Mouse (Mus musculus) embryonic facial prominence, embryonic 13.5 days (tissue): Measurements from ENCODE around the gene H2afz. TPM values are rescaled to one million over a fixed set of nuclear protein-coding genes. Genes with fewer than 3 reads are reported as not detected.
"Not testable (repeated sequence)": the region's sequence is repeated elsewhere in the genome, so short reads cannot be mapped to it uniquely, and the experiment has no call there.

Experiments
- ATAC-seq: fragments of 200-750 bp; cut with Nextera tagmentation; 2 replicates; pipeline ENCODE4 v1.8.0; 2017; ENCODE audit warnings: low read depth; ENCODE audit not compliant: insufficient number of reproducible peaks, insufficient read depth, low FRiP score, low TSS enrichment
- H3K27ac ChIP-seq: fragments of 300-500 bp; sonication (generic); 2 replicates; pipeline ENCODE4 v1.5.1; 2015; ENCODE audit warnings: moderate library complexity, mild to moderate bottlenecking, inconsistent platforms
- H3K27me3 ChIP-seq: fragments of 300-500 bp; sonication (generic); 2 replicates; pipeline ENCODE4 v1.6.1; 2015; ENCODE audit warnings: mild to moderate bottlenecking, inconsistent platforms
- H3K36me3 ChIP-seq: fragments of 300-500 bp; sonication (generic); 2 replicates; pipeline ENCODE4 v1.6.1; 2015; ENCODE audit warnings: mild to moderate bottlenecking, inconsistent platforms
- H3K4me1 ChIP-seq: fragments of 300-500 bp; sonication (generic); 2 replicates; pipeline ENCODE4 v1.6.1; 2015; ENCODE audit warnings: inconsistent platforms
- H3K4me2 ChIP-seq: fragments of 300-500 bp; sonication (generic); 2 replicates; pipeline ENCODE4 v1.6.1; 2015; ENCODE audit warnings: moderate library complexity, mild to moderate bottlenecking, inconsistent platforms
- H3K4me3 ChIP-seq: fragments of 300-500 bp; sonication (generic); 2 replicates; pipeline ENCODE4 v1.5.1; 2015; ENCODE audit warnings: mild to moderate bottlenecking, inconsistent platforms
- H3K9ac ChIP-seq: fragments of 300-500 bp; sonication (generic); 2 replicates; pipeline ENCODE4 v1.6.1; 2015; ENCODE audit warnings: mild to moderate bottlenecking, inconsistent platforms
- H3K9me3 ChIP-seq: fragments of 300-500 bp; sonication (generic); 2 replicates; pipeline ENCODE4 v1.6.1; 2016; ENCODE audit warnings: inconsistent platforms
- WGBS: fragments of 180-500 bp; shearing (Covaris S2); methylation state at CpG from one replicate; pipeline ENCODE4 v1.1.7; 2015; ENCODE audit warnings: mixed read lengths; 5-methylcytosine and 5-hydroxymethylcytosine counted together
- polyA plus RNA-seq: library from polyadenylated mRNA; unstranded; fragments of >200 nt; fragmentation: Nextera tagmentation; extraction: Ambion mirVana; gene quantifications from 2 replicates; pipeline ENCODE4 v1.2.1, GENCODE M21; 2015

The H2afz gene
- polyA plus RNA-seq, 1 experiment from 2014 or later: 2,169 TPM

- H3K4me1 ChIP-seq: no peaks in the 10 kb centered on the region
- WGBS: 92% methylated on average over 4 of the region's 4 CpGs
- no peaks in the 10 kb centered on the region for H3K9me3 ChIP-seq
- no peak for ATAC-seq
- H3K4me2 ChIP-seq: no peak overlapping the region
- H3K27me3 ChIP-seq: no peaks in the 10 kb centered on the region
- H3K4me3 ChIP-seq: no peak overlapping the region
- no peak overlapping the region for H3K9ac ChIP-seq
- H3K27ac ChIP-seq: no peak overlapping the region
- peaks cover 55% of the 10 kb centered on the region for H3K36me3 ChIP-seq
Measured at GRCm38 (mm10) chr3:137893789-137894188, 29.5 kb downstream of the H2afz start.

DNA sequence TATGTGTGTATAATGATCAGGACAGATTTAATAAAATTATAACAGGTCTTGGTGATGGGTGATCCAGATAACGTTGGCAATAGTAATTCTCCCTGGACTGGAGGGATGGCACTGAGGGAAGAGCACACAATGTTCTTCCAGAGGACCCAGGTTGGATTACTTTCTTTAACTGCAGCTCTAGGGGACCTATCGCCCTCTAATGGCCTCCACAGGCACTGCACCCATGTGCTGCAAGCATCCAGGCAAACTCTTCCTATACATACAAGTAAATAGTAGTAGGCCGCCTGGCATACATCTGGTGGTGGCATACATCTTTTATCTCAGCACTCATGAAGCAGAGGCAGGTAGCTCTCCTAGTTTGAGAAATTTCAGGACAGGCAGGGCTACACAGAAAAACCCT, 30.9 kb downstream of the H2afz start:
- WGBS: 90% methylated on average over 3 of the region's 3 CpGs
- Histone ChIP-seq H3K4me3 (no peak overlapping the region), H3K36me3 (peaks cover 43% of the 10 kb centered on the region), H3K9me3 (no peaks in the 10 kb centered on the region), H3K9ac (no peak overlapping the region), H3K4me2 (no peak overlapping the region), H3K27ac (no peak overlapping the region), H3K27me3 (no peaks in the 10 kb centered on the region), H3K4me1 (no peaks in the 10 kb centered on the region)
- ATAC-seq: no peak

DNA sequence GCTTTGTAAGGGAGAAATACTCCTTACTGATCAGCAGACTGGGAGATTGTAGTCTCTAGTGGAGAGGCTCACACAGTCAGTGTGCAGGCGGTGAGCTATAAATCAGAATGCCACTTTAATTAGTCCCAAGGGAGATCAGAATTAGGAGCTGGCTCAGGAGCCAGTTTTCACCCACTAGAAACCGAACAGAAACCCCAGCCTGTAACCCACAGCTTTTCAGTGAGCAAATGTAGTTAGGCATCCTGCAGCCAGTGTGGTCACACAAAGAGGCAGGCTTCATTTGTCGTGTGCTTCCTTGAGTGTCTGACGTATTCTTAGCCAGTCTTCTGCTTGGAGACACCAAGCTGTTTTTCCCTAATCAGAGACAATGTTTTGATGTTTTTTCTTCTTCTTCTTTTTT, 32.1 kb downstream of the H2afz start:
- ATAC-seq: no peak
- no peak overlapping the region for H3K27ac ChIP-seq

GRCm38 (mm10) chr3:137896867-137897266, 32.6 kb downstream of the H2afz start:
- no peak overlapping the region for H3K27ac ChIP-seq
- no peak for ATAC-seq
- WGBS: 93% methylated on average over 3 of the region's 3 CpGs
- no peak overlapping the region for H3K4me2 ChIP-seq
- no peaks in the 10 kb centered on the region for H3K4me1 ChIP-seq
- H3K27me3 ChIP-seq: no peaks in the 10 kb centered on the region
- no peaks in the 10 kb centered on the region for H3K9me3 ChIP-seq
- H3K4me3 ChIP-seq: no peak overlapping the region
- H3K9ac ChIP-seq: no peak overlapping the region
- H3K36me3 ChIP-seq: peaks cover 47% of the 10 kb centered on the region

More for the DNA sequence above, 32.1 kb downstream of the H2afz start:
- Histone ChIP-seq H3K4me2 (no peak overlapping the region), H3K4me3 (no peak overlapping the region), H3K36me3 (peaks cover 45% of the 10 kb centered on the region), H3K9ac (no peak overlapping the region), H3K4me1 (no peaks in the 10 kb centered on the region), H3K9me3 (no peaks in the 10 kb centered on the region), H3K27me3 (no peaks in the 10 kb centered on the region)
- WGBS: 87% methylated on average over 4 of the region's 4 CpGs

- no peaks in the 10 kb centered on the region for H3K9me3 ChIP-seq
- 88% methylated on average over 5 of the region's 5 CpGs for WGBS
- H3K4me1 ChIP-seq: no peaks in the 10 kb centered on the region
- H3K36me3 ChIP-seq: peaks cover 55% of the 10 kb centered on the region
- no peak overlapping the region for H3K4me3 ChIP-seq
- no peak overlapping the region for H3K9ac ChIP-seq
- H3K27ac ChIP-seq: no peak overlapping the region
- H3K4me2 ChIP-seq: no peak overlapping the region
- ATAC-seq: no peak
- no peaks in the 10 kb centered on the region for H3K27me3 ChIP-seq
Measured at GRCm38 (mm10) chr3:137897685-137898084, 33.4 kb downstream of the H2afz start.

GRCm38 (mm10) chr3:137900149-137900548, 35.9 kb downstream of the H2afz start:
- Histone ChIP-seq H3K4me2 (no peak overlapping the region), H3K27me3 (no peaks in the 10 kb centered on the region), H3K36me3 (peaks cover 59% of the 10 kb centered on the region), H3K4me1 (no peaks in the 10 kb centered on the region), H3K27ac (no peak overlapping the region; the same call in 1 of the 2 replicates), H3K4me3 (no peak overlapping the region), H3K9ac (no peak overlapping the region), H3K9me3 (no peaks in the 10 kb centered on the region)
- ATAC-seq: no peak
- WGBS: 76% methylated on average over 10 of the region's 10 CpGs

DNA sequence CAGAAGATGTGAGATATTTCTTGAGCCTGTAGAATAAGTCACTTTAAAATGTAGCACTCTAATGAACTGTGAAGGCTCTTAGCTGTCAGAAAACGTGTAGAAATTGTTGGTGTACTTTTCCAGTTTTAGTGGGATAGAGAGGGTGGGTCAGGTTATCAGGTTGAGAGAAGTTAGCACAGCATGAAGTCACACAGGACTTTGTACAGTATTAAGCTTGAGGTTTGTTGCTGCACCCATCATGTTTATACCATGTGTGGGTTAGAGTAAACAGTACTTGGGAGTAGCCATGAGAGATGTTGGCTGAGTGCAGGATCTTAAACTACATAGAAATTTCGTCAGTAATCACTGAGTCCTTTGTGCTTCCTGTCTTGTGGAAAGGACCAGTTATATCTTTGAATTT, 48.8 kb downstream of the H2afz start:
- no peaks in the 10 kb centered on the region for H3K9me3 ChIP-seq
- no peaks in the 10 kb centered on the region for H3K27me3 ChIP-seq
- peaks cover 8% of the 10 kb centered on the region; the same call in 1 of the 2 replicates for H3K4me1 ChIP-seq
- H3K36me3 ChIP-seq: peaks cover 23% of the 10 kb centered on the region
- no peak overlapping the region for H3K4me2 ChIP-seq
- 63% methylated on average over 2 of the region's 2 CpGs for WGBS
- no peak overlapping the region for H3K4me3 ChIP-seq
- no peak overlapping the region for H3K27ac ChIP-seq
- no peak overlapping the region for H3K9ac ChIP-seq
- no peak for ATAC-seq

DNA sequence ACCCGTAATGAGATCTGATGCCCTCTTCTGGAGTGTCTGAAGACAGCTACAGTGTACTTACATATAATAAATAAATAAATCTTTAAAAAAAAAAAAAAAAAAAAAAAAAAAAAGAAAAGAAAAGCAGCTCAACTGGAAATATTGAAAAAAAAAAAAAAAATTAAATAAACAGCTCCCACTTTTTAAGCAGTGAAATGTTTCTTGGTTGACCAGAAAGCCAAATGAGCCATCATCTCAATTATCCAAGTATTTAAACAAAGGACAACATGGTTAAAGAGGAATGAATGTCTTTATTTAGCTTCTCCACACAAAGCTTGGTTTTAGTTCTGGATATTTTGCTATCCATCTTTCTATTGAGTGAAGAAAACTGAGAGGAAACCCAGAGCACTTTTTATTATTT, 50.3 kb downstream of the H2afz start:
- not testable (repeated sequence) for H3K4me2 ChIP-seq, H3K4me3 ChIP-seq, ATAC-seq, H3K27me3 ChIP-seq, H3K27ac ChIP-seq, H3K9ac ChIP-seq, H3K9me3 ChIP-seq
- WGBS: 83% methylated on average over 1 of the region's 1 CpGs
- peaks cover 17% of the 10 kb centered on the region for H3K36me3 ChIP-seq
- peaks cover 15% of the 10 kb centered on the region for H3K4me1 ChIP-seq

Other genes with a start within 250 kb of the H2afz start
- gene Ddit4l, start 242.9 kb upstream of the H2afz start, polyA plus RNA-seq: 66.0 and 75.0 TPM in 2 replicates
- gene Gm21962, start 193.0 kb upstream of the H2afz start, polyA plus RNA-seq: not detected in 2 replicates
- 9.9 and 10.4 TPM in 2 replicates for gene Dnajb14, start 3.2 kb downstream of the H2afz start, polyA plus RNA-seq
- 112 and 120 TPM in 2 replicates for gene Lamtor3, start 54.0 kb downstream of the H2afz start, polyA plus RNA-seq
- 5.9 and 6.8 TPM in 2 replicates for gene Dapp1, start 117.1 kb downstream of the H2afz start, polyA plus RNA-seq
- 0.40 and 0.41 TPM in 2 replicates for gene 1110002E22Rik, start 200.6 kb downstream of the H2afz start, polyA plus RNA-seq
- 0.40 TPM in 1 of 2 replicates, not detected in the other for gene Gm5105, start 202.9 kb downstream of the H2afz start, polyA plus RNA-seq